Mouse (Mus musculus) heart, postnatal 4 days (tissue): ENCODE measurements around the gene Tstd3. TPM values are rescaled to one million over a fixed set of nuclear protein-coding genes. Genes with fewer than 3 reads are reported as not detected.
"Not testable (repeated sequence)": the region's sequence is repeated elsewhere in the genome, so short reads cannot be mapped to it uniquely, and the experiment has no call there.

Experiments
- DNase-seq: peaks from one replicate; pipeline ENCODE4 v3.0.0; 2021
- total RNA-seq, 2 experiments: library from RNA; stranded (reverse); gene quantifications; 2 replicates each; pipeline ENCODE4 v1.2.3; 2021

The Tstd3 gene
- total RNA-seq, 2 experiments from 2014 or later, result 10.9 to 13.0 TPM

DNA sequence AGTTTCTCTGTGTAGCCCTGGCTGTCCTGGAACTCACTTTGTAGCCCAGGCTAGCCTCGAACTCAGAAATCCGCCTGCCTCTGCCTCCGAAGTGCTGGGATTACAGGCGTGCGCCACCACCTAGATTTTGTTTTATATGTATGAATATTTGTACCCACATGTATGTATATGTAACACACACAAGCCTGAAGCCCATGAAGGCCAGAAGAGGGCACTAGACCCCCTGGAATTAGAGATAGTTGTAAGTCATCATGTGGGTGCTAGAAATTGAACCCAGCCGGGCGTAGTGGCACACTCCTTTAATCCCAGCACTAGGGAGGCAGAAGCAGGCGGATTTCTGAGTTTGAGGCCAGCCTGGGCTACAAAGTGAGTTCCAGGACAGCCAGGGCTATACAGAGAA, 22.9 kb downstream of the Tstd3 start:
- not testable (repeated sequence) for DNase-seq

DNA sequence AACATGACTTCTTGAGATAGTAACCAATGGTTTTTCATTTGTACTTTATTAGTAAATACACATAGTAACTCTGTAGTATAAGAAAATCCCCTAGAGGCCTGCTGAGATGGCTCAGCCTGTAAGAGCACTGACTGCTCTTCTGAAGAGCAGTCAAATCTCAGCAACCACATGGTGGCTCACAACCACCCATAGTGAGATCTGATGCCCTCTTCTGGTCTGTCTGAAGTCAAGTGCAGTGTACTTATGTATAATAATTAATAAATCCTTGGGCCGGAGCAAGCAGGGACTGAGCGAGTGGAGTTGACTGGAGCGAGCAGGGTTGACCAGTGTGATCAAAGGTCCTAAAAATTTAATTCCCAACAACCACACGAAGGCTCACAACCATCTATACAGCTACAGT, 27.8 kb downstream of the Tstd3 start:
- no peak for DNase-seq

DNA sequence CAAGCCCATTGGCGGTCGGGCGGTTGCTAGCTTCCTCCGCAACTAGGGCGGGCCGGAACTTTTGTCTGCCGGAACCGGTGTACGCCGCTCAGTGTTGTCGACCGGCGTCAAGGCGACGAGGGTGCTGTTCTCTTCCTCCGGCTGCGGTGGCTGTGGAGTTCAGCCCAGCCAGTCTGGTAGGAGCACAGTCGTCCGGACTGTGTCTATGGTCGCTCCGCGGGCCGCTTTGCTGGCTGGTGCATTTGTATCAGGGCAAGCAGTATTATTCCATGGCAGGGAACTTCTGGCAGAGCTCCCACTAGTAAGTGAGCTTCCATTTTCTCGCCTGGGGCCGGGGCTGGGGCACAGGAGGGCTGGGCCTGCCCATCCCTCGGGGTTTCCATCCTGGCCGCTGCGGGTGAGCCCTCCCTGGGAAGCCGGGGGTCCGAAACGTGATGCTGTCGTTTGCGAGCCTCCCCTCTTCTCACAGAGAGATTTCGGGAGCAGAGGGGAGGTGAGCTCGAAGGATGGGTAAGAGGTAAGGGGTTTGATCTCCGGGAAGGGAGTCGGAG, 39.3 kb downstream of the Tstd3 start, which contains the start of gene Ccnc:
Gene Ccnc, plus strand, starts transcription at position 87 of the 551 bp plus-strand sequence.
- peak; percentile 94 for DNase-seq

DNA sequence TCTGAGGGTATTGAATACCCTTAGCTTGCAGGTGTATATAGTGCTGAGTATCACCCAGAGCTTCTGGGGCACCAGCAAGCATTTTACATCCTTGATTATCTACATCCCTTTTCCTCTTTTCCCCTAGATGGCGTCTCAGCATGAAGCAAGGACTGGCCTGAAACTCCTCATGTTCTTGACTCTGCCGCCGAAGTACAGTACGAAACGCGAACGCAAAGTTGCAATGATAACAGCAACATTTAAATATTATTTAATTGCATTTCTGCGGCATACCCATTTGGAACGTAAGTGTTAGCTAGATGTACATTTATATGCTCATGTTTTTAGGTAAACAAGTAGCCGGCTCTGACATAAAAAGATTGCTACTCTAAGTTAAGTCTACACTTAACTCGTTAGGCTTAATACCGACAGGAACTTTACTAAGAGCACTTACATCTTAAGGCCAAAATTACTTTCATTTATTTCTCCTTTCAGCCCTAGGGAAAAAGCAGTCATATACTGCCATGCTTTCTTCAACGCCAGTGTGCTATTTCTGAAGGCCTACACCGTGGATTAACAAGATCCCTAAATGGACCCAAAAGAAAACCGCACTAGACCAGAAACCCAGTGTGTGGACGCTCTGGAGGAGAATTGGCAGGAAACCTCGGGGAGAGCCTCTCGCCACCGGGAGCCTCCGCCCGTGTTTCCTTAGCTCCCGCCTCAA, 39.9 kb downstream of the Tstd3 start:
- peak; percentile 18 for DNase-seq

DNA sequence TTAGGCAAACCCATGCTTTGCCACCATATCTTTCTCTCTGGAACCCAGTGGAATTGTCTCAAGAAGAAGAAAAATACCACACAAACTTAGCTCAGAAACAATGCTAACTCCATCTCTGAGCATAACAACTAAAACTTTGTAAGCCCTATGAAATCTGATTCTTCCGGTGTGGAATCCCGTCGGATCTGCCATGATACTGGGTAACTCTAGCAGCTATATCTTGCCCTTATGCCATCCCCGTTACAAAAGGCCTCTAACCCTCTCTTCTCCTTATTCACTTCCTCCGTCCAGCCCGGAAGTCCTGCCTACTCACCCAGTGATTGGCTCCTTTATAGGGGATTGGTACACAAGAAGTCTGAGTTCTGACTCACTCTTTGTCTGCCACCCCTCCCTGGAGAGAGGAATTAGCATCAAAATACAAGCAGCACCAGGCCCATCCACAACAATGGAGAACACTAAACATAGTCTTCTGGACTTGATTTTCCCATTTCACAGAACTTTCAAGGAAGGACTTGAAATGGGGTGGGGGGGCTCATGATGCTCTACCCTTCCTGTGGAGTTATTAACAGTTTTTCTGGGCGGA, 44.2 kb downstream of the Tstd3 start:
- no peak for DNase-seq

DNA sequence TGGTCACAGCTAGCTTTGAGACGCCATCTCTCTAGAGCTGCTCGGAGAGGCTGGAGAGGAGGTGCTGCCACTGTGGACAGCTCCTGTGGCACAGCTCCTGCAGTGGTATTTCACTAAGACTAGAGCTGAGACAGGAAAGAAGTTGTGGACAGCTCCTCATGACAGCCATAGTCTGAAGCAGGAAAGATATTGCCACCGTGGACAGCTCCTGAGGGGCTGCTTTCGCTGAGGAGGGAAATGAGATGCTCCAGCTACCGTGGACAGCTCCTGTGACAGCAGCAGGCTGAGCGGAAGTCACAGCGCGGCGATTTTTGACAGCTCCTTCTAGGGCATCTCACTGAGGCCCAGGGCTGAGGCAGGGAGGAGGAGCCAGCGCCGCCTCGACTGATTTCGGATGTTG, 54.9 kb downstream of the Tstd3 start:
- peak; percentile 93 for DNase-seq

Other genes starting within 250 kb of the Tstd3 start
- gene Prdm13, start 81.2 kb downstream of the Tstd3 start, total RNA-seq, result not detected
- gene Ccnc, start 39.5 kb downstream of the Tstd3 start, total RNA-seq, result 10 to 100 TPM; 17.5 to 18.5 TPM
- 10 to 100 TPM; 12.8 to 13.6 TPM for gene Usp45, start 56 bp downstream of the Tstd3 start, total RNA-seq
- gene Pnisr, start 80.4 kb upstream of the Tstd3 start, total RNA-seq, result 10 to 100 TPM; 50.7 to 58.4 TPM
- 10 to 100 TPM; 24.7 to 25.4 TPM for gene Coq3, start 112.5 kb upstream of the Tstd3 start, total RNA-seq
- 1 to 10 TPM; 5.1 TPM for gene Faxc, start 164.1 kb upstream of the Tstd3 start, total RNA-seq